Mouse (Mus musculus) ES-E14 (cell line): Measurements from ENCODE around the gene Alad.

ENCODE experiments used
- HCFC1 ChIP-seq: IDR thresholded peaks from 2 replicates; pipeline ENCODE4 v1.6.1; 2012; ENCODE audit warnings: low read length, inconsistent platforms, borderline replicate concordance; ENCODE audit not compliant: insufficient read depth
- ZC3H11A ChIP-seq: IDR thresholded peaks from 2 replicates; pipeline ENCODE4 v1.6.1; 2012; ENCODE audit warnings: low read depth, mild to moderate bottlenecking, inconsistent platforms, low read length, borderline replicate concordance
- ZNF384 ChIP-seq: IDR thresholded peaks from 2 replicates; pipeline ENCODE4 v1.6.1; 2012; ENCODE audit warnings: low read depth, low read length, inconsistent platforms

- no peak for TF ChIP-seq ZNF384
- TF ChIP-seq HCFC1, result no peak
- TF ChIP-seq ZC3H11A, result no peak
Observed at GRCm38 (mm10) chr4:62500799-62501198, 18.9 kb downstream of the Alad start.
